Mouse (Mus musculus) midbrain, postnatal 0 days (tissue): ENCODE results near the gene Ak5. TPM values are rescaled to one million over a fixed set of nuclear protein-coding genes. Genes with fewer than 3 reads are reported as not detected.

Source experiments
- ATAC-seq: fragments of 200-750 bp; cut with Nextera tagmentation; 2 replicates; pipeline ENCODE4 v1.8.0; 2017; ENCODE audit warnings: moderate number of reproducible peaks, mild to moderate bottlenecking, moderate TSS enrichment, moderate library complexity; ENCODE audit not compliant: low FRiP score
- DNase-seq: peaks from one replicate; pipeline ENCODE4 v3.0.0-alpha.2; 2015; ENCODE audit warnings: low spot score
- H3K27ac ChIP-seq: fragments of 300-500 bp; sonication (generic); 2 replicates; pipeline ENCODE4 v1.5.1; 2014; ENCODE audit warnings: low read depth, mild to moderate bottlenecking, low read length, mixed read lengths
- H3K27me3 ChIP-seq: fragments of 300-500 bp; sonication (generic); 2 replicates; pipeline ENCODE4 v1.6.1; 2014; ENCODE audit warnings: low read length, control low read depth, mixed read lengths; ENCODE audit not compliant: insufficient read depth
- H3K36me3 ChIP-seq: fragments of 300-500 bp; sonication (generic); 2 replicates; pipeline ENCODE4 v1.6.1; 2014; ENCODE audit warnings: low read length, control low read depth, mixed read lengths; ENCODE audit not compliant: insufficient read depth
- H3K4me1 ChIP-seq: fragments of 300-500 bp; sonication (generic); 2 replicates; pipeline ENCODE4 v1.6.1; 2014; ENCODE audit warnings: mild to moderate bottlenecking, control low read depth, antibody characterized with exemption, low read length, mixed read lengths; ENCODE audit not compliant: insufficient read depth
- H3K4me2 ChIP-seq: fragments of 300-500 bp; sonication (generic); 2 replicates; pipeline ENCODE4 v1.6.1; 2014; ENCODE audit warnings: low read depth, mild to moderate bottlenecking, low read length, mixed read lengths; ENCODE audit not compliant: poor library complexity, severe bottlenecking
- H3K4me3 ChIP-seq: fragments of 300-500 bp; sonication (generic); 2 replicates; pipeline ENCODE4 v1.5.1; 2014; ENCODE audit warnings: low read depth, mild to moderate bottlenecking, low read length, moderate library complexity
- H3K9ac ChIP-seq: fragments of 300-500 bp; sonication (generic); replicated peaks from 2 replicates; pipeline ENCODE4 v1.6.1; 2014; ENCODE audit warnings: mild to moderate bottlenecking, low read length, moderate library complexity, mixed read lengths; ENCODE audit not compliant: poor library complexity, severe bottlenecking
- H3K9me3 ChIP-seq: fragments of 300-500 bp; sonication (generic); 2 replicates; pipeline ENCODE4 v1.6.1; 2016; ENCODE audit warnings: low read length, control low read depth
- CTCF ChIP-seq: IDR thresholded peaks from 2 replicates; pipeline ENCODE4 v1.5.1; 2016; ENCODE audit warnings: antibody characterized with exemption, mild to moderate bottlenecking
- WGBS: fragments of 180-500 bp; shearing (Covaris S2); extraction: QIAGEN DNeasy Blood & Tissue Kit; methylation state at CpG from one replicate; pipeline ENCODE4 v1.1.7; 2014; 5-methylcytosine and 5-hydroxymethylcytosine counted together
- polyA plus RNA-seq: library from polyadenylated mRNA; unstranded; fragments of >200 nt; fragmentation: Nextera tagmentation; extraction: Ambion mirVana; gene quantifications from 2 replicates; pipeline ENCODE4 v1.2.1, GENCODE M21; 2015
- total RNA-seq: library from RNA; depleted of rRNA; stranded (reverse); fragments of >200 nt; gene quantifications from 2 replicates; pipeline ENCODE4 v1.2.3, GENCODE M21; 2014

Gene Ak5
- total and polyA plus RNA-seq, 2 experiments from 2014 or later, result 14.0 to 22.3 TPM

DNA sequence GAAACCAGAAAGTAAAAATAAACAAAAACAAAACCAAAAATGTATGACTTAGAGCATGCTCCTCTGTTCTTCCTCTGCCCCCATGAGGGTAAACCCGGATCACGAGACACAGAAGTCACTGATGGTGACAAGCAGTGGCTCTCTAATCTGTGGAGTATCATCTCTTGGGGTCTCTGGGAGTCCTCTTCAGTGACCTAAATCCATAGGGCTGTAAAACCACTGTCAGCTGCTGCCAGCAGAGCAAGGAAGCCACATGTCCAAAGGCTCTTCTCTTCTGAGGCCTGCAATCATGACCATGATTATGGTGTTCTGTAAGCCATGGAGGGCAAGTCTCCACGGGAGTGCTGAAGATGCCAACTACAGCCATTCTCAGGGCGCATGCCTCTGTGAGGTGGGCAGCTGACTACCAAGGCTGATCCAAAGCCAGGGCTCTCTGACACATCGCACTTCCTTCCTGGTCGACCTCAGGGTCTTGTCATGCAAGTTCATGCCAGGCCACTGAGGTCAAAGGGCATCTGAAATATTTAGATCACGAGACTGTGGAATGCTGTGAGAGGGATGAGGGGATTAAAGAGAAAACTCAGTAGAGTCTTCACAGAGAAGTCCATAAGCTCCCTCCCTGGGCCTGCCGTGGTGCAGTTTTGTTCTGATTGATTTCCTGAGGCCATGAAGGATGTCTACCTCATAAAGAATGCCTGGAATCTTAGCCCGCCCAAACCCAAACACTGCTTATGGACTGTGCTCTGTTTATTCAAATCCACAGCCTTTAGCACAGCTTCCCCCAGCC lies 99.5 kb downstream of the Ak5 start:
- WGBS, result 69% methylated on average over 9 of the region's 9 CpGs
- H3K4me1 ChIP-seq, result no peaks in the 10 kb centered on the region
- ATAC-seq, result no peak
- no peaks in the 10 kb centered on the region for H3K36me3 ChIP-seq
- H3K4me3 ChIP-seq, result no peak overlapping the region
- no peaks in the 10 kb centered on the region for H3K9me3 ChIP-seq
- no peak for DNase-seq
- no peak for TF ChIP-seq CTCF
- no peaks in the 10 kb centered on the region for H3K27me3 ChIP-seq
- no peak overlapping the region for H3K27ac ChIP-seq
- no peak overlapping the region for H3K9ac ChIP-seq
- H3K4me2 ChIP-seq, result no peak overlapping the region

- WGBS, result 83% methylated on average over 6 of the region's 6 CpGs
- H3K27ac ChIP-seq, result no peak overlapping the region
- ATAC-seq (no peak), DNase-seq (no peak)
- no peak overlapping the region for H3K4me2 ChIP-seq
- H3K9ac ChIP-seq, result no peak overlapping the region
- no peaks in the 10 kb centered on the region for H3K4me1 ChIP-seq
- TF ChIP-seq CTCF, result no peak
- no peak overlapping the region for H3K4me3 ChIP-seq
- H3K27me3 ChIP-seq, result no peaks in the 10 kb centered on the region
- H3K36me3 ChIP-seq, result no peaks in the 10 kb centered on the region
- H3K9me3 ChIP-seq, result no peaks in the 10 kb centered on the region
Observed at GRCm38 (mm10) chr3:152564516-152565113, 103.5 kb downstream of the Ak5 start.

- no peaks in the 10 kb centered on the region for H3K9me3 ChIP-seq
- no peak overlapping the region for H3K4me3 ChIP-seq
- no peaks in the 10 kb centered on the region for H3K36me3 ChIP-seq
- no peak overlapping the region for H3K9ac ChIP-seq
- H3K4me2 ChIP-seq, result no peak overlapping the region
- TF ChIP-seq CTCF, result no peak
- ATAC-seq, result no peak
- no peak for DNase-seq
- no peaks in the 10 kb centered on the region for H3K27me3 ChIP-seq
- H3K27ac ChIP-seq, result no peak overlapping the region
- H3K4me1 ChIP-seq, result no peaks in the 10 kb centered on the region
Observed at GRCm38 (mm10) chr3:152563833-152564232, 104.3 kb downstream of the Ak5 start.

DNA sequence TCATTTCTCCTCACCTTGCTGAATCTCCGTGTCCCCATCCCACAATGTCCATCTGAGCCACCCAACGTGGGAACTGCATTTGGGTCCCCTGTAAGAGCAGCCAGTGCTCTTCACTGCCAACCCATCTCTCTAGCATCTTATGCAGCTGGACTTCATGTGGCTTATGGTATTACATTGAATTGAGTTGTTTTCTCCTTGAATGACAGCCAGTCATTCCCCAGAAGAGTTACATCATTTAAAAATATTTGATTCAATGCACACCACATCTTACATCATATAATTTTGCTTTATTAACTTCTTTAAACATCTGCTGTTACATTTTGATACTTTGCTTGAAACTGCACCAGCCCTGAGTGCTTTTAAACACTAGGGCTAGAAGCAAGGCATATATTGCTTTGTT lies 106.5 kb downstream of the Ak5 start:
- no peak for ATAC-seq
- Histone ChIP-seq H3K27ac (no peak overlapping the region), H3K9ac (no peak overlapping the region), H3K9me3 (no peaks in the 10 kb centered on the region), H3K27me3 (no peaks in the 10 kb centered on the region), H3K36me3 (no peaks in the 10 kb centered on the region), H3K4me2 (no peak overlapping the region), H3K4me1 (no peaks in the 10 kb centered on the region), H3K4me3 (no peak overlapping the region)
- 73% methylated on average over 2 of the region's 2 CpGs for WGBS
- DNase-seq, result no peak
- no peak for TF ChIP-seq CTCF

DNA sequence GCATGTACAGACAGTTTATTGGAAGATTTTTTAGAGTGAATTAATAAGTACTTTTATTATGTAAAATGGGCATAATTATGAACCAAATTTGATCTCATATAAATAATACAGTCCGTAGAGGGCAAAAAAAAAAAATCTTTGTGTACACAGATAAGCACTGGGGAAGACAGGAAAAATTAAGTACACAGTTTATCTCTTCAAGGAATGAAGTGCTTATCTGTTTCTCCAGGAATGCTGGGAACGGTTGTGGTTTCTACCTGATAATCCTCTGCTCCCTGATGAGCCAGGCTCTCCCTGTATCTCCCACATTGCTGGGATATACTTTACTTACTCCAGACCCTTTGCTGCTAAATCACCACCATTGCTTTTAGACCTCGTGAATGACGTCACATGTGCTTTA lies 108.9 kb downstream of the Ak5 start:
- no peaks in the 10 kb centered on the region for H3K9me3 ChIP-seq
- ATAC-seq (no peak), DNase-seq (no peak)
- H3K9ac ChIP-seq, result no peak overlapping the region
- H3K4me2 ChIP-seq, result no peak overlapping the region
- H3K4me1 ChIP-seq, result no peaks in the 10 kb centered on the region
- 67% methylated on average over 4 of the region's 4 CpGs for WGBS
- no peaks in the 10 kb centered on the region for H3K36me3 ChIP-seq
- no peak overlapping the region for H3K27ac ChIP-seq
- no peaks in the 10 kb centered on the region for H3K27me3 ChIP-seq
- TF ChIP-seq CTCF, result no peak
- H3K4me3 ChIP-seq, result no peak overlapping the region

- WGBS, result 67% methylated on average over 10 of the region's 10 CpGs
- no peaks in the 10 kb centered on the region for H3K27me3 ChIP-seq
- H3K9me3 ChIP-seq, result no peaks in the 10 kb centered on the region
- H3K27ac ChIP-seq, result no peak overlapping the region
- H3K36me3 ChIP-seq, result no peaks in the 10 kb centered on the region
- no peak for TF ChIP-seq CTCF
- no peak overlapping the region for H3K4me2 ChIP-seq
- no peak for ATAC-seq
- H3K9ac ChIP-seq, result no peak overlapping the region
- no peak overlapping the region for H3K4me3 ChIP-seq
- no peak for DNase-seq
- no peaks in the 10 kb centered on the region for H3K4me1 ChIP-seq
Observed at GRCm38 (mm10) chr3:152558106-152558505, 110.1 kb downstream of the Ak5 start.
